Mouse (Mus musculus) ES-CJ7 (cell line): ENCODE results near the gene Anks6.
A peak's percentile ranks its signal among the peaks of the same experiment; 100 is the strongest.

ENCODE experiments used
- DNase-seq: peaks from one replicate; pipeline ENCODE4 v3.0.0; 2011; ENCODE audit warnings: low read depth, low spot score

Anks6 gene

DNA sequence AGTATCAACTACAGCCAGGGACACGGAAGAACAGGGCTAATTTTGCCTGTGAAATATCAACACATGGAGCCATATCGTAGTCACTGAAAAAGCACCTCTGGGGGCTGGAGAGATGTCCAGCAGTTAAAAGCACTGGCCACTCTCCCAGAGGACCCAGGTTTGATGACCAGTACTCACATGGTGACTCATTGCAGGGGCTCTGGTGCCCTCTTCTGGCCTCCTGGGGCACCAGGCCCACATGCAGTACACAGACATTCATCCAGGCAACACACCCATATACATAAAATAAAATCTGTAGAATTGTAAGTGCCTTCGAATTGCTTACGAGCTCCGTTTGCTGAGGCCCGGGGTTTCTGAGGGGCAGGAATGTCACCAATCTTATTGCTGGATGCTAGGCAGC is 10.3 kb downstream of the Anks6 start:
- no peak for DNase-seq

DNA sequence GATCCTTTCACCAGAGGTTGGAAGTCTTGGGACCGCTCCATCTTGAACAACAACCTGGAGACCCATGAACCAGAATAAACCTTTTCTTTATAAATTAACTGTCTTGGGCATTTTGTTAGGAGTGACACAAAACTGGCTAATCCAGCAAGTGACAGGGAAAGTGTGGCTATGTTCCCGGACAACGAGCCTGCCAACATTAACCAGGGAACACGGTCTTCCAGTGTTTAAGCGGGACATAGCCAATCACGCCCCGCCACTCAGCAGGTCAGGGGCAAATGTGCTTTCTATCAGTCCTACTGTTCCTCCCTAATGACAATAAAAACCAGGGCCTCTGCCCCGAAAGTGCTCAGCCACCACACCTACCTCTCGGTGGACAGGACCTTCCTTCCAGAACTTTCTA is 13.4 kb downstream of the Anks6 start:
- no peak for DNase-seq

DNA sequence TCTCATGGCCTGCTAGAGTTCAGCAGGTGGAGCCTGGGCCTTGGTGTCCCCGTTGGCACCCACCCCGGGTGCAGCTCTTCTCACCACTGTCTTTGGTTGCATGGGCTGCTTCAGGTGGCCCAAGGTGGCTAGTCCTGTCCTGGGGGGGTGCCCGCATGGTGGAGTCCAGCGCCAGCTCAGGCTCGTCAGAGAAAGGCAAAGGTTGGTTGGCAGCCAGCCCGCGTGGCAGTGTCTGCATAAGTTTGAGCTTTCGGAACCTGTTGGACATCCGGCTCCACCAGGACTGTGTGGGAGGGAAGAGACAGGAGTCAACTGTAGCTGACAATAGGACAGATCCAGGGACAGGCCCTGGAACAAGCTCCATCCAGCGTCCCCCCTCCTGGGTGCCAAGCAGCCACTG is 17.6 kb downstream of the Anks6 start:
- no peak for DNase-seq

DNA sequence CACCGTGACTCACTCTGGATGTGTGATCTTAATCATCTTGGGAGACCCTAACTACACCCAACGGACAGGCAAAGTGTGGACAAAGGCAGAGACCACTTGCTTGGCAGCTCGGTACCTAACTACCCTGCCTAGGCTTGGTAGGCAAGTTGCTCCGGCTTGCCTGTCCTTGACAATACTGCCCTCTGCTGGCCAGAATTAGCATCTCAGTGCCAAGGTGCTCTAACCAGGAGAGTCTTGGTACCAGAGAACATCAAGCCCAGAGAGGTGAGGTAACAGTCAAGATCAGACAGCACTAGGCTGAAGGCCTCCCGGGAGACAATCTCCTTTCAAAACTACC is 19.9 kb downstream of the Anks6 start:
- DNase-seq = peak; percentile 79

DNA sequence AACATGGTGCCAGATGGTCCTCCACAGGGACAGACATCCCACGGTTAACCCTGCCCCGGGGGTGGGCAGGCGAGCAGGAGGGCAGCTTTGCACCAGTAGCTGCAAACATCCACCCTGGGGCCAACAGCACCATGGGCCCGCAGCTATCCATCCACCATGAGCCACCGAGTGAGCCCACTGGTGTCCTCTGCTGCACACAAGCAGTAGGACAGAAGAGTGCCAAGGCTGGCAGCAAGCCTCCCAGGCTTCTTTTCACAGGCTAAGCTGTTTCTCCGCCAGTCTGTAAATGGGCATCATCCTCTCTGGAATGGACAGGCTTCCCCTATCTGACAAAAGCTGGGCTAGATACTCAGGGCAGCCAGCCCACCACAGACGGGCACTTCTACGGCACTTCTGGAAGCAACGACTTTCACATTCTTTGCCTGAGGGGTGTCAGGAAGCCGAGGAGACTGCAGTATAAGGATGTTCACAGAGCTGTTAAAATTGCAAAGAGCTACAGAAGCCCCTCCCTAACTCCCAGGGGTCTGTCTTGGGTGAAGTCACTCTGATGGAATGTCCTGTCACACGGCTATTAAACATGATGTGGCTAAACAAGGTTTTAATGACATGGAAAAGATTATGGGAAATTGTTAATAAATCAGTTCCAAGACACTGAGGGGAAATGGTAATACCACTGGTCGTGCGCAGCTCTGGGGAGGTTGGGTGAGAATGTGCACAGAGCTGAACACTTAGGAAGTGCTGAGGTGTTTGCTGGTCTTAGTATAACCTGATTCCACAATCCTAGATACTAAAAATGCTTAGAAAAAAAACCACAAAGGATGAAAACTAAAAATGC is 20.5 kb downstream of the Anks6 start:
- no peak for DNase-seq

DNA sequence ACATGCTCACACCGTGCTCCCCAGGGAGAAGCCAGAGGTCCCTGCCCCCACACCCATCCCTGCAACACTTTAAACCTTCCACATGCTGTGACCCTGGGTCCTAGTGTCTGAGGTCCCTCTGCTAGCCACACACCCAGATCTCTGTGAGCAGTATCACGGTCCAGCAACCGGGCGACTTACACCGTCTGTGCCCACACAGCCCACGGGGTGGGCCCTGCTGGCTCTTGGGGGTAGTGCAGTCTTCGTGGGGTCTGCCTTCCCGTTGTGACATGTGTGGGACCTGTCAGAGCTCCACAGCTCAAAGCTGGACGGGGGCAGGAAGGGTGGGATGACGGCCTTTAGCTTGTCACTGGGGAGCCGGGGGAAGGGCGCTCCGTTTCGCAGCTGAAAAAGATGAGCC is 21.7 kb downstream of the Anks6 start:
- DNase-seq = no peak

DNA sequence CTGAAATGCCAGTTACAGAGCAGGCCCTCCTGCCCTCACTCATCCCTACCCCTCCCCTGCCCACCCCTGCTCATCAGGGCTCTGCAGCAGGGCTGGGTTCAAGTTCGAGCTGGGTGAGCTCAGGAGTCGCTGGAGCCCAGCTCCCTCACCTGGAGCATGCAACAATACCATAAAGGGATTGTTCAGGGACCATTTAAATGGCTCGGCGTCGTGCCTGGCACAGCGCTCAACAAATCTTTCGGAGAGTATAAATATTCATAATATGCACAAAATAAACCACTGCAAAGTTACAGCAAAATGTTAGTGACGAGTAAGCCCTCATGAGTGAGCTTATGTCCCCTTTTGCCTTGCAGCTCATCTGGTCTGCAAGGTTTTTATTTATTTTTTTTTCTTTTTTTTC is 25.1 kb downstream of the Anks6 start:
- DNase-seq = no peak

DNA sequence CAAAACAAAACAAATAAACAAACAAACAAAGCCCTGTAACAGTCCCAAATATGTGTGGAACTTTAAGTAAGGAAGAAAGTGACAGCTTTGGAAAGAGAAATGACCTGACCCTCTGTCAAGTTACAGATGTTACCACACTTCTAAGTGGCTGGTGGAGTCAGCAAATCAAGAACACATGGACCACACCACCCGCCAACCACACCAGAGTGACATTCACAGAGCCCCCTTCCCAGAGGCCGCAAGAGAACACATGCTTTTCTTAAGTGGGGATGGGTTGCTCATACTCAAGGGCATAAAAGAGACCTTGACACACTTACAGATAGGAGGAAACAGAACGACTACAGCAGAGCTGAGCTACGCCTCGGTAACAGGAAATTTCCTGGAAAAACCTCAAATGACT is 28.4 kb downstream of the Anks6 start:
- no peak for DNase-seq

DNA sequence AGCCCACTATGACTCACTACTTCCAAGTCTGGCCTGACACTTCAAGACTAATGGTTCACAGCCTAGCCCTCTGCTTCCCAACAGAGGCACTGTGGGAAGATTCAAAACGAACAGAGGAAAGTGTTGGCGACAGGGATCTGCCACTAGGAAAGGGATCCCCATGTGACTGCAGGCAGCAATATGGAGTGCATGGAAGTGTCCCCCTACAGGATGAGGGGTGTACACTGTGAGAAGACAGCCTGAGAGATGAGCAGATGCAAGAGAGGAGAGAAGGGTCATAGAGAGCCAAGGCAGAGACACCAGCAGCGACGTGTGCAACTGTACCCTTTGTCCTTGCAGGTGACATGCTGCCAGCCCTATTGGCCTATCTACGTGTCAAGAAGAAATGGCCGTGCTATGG is 33.3 kb downstream of the Anks6 start:
- no peak for DNase-seq

DNA sequence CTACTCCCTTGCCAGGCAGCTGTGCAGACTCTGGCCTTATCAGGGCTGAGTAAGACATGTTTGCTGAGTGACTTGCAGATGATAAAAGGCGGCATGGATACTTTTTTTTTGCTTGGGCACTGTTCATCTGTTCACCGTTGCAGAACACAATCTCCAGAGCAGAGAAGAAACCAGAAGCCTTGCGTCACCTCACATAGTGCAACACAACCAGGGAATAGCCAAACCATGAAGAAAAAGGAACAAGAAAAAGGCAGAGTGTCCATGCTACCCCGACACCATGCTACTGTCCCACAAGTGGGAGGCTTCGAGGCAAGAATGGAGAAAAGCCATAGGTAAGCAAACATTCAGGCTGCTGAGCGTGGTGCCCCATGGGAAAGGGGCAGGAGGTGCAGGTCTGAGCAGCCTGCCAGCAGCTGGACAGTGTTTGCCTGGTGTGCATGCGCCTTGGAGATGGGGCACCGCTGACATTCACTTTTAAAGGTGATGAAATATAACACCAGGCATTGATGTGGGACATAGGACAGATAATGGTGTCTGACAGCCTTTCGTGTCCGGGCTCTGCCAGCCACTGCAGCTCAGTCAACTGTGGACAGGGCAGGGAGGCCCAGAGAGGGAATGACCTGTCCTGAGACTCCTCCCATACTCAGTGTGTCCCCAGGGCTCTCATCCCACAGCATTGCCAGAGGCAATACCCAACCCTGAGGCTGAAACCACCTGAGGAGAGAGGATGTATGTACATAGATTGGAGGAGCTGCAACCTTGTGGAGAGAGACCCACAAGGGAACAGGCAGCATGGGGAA is 34.2 kb downstream of the Anks6 start:
- DNase-seq = no peak

DNA sequence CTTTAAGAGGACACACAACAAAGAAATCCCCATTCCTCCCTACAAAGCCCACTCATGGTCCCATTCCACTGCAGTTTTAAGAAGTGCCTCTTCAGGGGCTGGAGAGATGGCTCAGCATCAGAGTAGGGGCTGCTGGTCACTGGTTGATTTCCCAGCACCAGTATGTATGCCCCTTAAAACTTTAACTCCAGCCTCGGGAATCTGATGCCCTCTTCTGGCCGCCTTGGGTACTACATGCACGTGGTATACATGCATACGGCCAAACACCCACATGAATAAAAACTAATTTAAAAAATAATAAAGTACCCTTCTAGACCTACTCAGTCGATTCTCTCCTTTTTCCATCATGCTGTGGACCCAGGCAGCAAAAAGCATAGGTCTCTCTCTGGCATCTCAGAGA is 36.7 kb downstream of the Anks6 start:
- peak; percentile 39 for DNase-seq

DNA sequence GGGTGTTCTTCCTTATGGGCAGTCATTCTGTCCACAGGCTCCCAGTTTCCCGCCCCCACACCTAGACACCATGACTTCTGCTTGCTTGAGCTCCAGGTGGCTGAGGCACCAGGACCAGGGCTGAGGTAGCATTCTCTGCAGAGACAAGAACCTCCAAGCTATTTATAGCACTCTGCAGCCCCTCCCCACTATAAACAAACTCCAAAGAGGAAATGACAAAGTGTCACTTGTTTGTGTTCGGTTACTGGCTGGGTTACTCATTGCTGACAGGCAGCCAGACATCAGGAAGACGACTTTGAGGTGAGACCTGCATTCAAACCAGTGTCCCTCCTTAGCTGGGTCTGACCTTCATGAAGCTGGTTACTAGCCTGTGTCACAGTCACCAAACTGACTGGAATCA is 42.1 kb downstream of the Anks6 start:
- no peak for DNase-seq

DNA sequence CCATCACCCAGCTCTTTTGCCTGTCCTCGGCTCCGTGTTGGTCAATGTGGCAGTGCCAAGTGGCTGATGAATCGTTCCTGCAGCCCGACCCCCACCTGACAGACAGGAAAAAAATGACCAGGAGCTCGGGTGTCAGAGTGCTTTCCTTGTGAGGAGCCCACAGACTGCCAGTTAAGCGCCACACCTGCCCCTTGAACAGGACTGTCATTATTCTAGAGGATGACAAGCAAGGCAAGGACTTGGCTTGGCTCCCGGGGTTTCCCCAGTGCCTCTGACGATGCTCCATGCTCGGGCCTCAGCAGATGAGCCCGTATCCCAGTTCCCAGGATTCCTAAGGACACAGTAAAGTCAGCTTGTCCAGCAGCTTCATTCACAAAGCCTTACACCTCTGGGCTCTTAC is 44.8 kb downstream of the Anks6 start:
- no peak for DNase-seq

DNA sequence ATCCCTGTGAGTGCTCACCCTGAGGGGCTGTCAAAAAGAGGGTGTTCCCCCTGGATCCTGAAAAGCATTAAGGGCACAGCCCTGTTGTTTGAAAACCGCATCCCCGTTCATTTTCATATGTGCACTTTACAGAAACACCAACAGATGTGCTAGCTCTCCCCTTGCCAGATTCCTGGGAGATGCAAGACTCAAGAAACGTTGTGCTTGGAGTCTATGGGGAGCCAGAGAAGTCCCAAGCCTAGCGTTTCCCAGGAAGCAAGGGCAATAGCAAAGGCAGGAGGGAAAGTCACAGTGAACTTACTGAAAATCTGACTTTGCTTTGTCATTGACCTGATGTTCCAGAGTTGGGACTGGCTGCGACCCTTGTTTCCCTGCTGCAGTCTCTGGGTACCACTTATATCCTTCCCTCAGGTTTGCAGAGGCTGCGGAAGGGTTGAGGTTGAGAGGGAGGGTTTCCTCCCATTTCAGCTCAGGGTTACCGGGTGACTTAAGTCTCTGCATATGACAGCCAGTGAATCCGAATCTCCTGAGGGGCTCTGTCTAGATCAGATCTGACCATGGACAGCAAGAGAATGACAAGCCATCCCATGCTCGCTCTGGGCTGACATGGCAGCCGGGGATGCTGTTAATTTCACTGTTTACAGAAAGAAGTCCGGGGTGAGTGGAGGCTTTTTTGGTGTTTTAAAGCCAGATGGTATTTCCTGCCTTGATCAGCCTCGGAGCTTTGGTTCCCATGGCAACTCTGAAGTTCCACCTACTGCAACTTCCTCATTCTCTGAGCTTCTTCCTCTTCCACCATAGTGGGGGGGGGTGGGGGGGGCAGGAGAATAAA is 46.6 kb downstream of the Anks6 start:
- no peak for DNase-seq

DNA sequence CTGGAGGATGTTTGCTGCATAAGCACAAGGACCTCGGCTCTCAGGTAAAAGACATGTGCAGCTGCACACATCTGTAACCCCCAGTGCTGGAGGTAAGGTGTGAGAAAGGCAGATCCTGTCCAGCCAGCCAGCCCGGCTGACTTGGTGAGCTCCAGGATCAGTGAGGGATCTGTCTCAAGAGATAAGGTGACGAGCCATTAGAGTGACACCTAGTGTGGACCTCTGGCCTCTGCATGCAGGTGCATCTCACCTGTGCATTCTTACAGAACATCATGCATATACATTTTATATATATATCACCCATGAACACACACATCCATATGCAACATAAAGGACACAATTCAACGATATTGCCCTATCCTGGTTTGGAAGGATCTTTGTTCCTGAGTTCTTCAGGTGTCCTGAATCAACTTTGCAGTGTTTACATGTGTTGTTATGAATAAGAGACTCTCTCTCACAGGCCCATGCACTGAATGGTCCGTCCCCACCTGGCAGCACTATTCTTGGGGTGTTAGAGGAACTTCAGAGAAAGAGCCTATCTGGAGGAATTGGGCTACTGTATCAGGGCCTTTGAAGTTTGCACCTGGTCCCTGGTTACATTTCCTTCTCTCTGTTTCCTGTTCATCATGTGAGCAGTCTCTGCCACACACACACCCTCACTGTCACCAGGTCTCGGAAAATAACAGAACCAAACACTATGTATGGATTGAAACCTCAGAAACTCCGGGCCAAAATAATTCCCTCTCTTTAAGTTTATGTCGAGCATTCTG is 56.4 kb downstream of the Anks6 start:
- no peak for DNase-seq

DNA sequence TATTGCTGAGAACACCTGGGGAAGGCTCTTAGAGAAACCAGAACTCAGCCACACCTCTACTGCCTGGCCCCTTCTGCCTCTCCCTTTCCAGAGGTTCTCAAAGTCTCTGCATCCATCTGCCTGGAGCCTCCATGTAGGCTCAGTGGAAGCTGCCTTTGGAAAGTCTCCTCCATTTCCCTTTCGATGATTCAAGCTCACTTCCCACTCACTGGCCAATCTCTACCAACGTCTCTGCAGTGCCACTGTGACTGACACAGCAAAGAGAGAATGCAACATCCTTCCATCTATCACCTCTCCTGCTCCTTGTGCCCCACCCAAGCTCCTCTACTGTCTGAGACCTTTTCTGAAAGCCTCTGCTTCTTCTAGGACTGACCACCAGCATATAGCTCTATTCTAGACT is 59.3 kb downstream of the Anks6 start:
- no peak for DNase-seq

DNA sequence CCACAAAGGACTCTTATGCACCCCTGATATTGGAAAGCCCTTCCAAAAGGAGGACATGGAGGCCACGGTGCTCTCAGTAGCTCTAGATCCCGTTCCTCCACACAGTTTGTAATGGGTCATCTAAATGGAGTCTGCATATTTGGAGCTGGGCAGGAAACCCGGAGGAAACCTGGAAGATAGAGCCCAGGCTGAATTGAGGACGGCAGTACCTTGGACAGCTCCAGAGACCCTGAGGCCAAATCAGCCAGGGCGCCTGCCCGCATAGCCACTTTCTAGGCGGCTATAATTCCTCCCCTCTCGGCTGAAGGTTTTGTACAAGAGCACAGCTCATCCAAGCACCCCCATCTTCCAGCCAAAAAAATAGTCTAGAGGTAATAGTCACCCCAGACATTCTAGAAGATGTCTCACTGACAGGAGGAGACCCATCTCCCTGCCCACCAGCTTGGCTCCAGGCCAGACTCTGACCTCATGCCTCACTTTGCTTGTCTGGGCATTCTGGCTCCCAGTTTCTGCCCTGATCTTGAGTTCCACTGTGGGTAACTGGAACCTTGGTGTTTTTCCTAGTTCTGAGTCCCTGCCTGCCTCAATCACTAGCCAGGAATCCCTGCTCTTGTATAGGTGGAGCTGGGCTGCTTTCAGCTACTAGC is 64.3 kb downstream of the Anks6 start:
- DNase-seq = peak; percentile 63

DNA sequence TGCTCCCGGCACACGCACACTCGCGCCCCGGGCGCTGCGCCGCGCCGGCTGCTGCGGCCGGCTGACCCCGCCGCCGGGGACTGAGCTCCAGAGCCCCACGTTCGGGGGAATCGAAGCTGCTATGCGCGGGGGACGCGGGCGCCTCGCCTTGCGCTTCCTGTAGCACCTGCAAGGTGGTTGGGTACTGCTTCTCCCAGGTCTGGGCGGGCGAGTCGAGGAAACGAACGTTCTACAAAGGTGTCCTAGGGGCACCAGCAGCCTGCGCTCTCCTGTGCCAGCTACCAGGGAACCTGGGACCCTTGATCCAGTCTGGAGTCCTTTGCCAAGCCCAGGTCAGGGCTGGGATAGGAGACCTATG is 65.3 kb downstream of the Anks6 start:
- peak; percentile 8 for DNase-seq

DNA sequence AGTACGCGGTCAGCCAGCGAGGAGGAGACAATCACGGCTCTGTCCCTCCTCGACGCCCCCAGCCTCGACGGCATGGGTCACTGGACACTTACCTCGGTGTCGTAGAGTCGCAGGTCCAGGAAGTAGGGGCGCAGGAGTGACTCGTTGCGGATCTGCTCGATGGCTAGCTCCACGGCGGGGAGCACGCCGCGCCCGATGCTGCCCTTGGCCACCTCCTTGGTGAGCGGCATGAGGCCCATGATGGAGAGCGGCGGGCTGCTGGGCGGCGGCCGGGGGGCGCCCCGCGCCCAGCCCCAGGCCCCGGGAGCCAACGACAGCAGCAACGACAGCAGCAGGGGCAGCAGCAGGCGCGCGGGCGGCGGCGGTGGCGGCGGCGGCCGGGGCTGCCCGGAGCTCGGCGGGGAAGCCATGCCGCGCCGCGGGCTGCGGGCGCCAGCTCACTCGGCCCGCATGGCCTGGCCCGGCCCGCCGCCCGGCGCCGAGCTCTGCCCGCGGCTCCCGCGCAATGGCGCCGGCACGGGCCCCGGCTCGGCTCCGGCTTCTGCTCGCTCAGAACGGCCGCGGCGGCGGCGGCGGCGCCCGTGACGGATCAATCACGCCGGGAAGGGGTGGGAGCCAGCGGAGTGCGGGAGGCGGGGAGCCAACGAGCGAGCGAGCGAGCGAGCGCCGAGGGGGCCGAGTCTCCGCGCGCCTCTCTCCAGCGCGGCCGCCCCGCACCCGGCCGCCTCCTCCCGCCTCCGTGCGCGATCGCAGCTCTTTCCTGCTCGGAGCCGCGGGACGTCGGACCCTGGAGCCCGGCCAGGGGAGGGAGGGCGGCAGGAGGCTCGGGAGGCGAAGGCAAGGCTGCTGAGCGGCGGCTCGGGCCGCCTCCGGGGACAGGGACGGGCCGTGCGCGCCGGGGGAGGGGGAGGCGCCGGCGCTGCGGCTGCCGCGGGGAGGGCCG is 65.9 kb downstream of the Anks6 start, which contains the start of gene Gabbr2:
TSS of gene Gabbr2 (minus strand) at position 858 of the 943 bp plus-strand sequence.
- no peak for DNase-seq
